Mouse (Mus musculus) c-Kit-positive CD71-negative TER-119-negative erythroid progenitor cells, embryonic 14.5 days (primary cell): Measurements from ENCODE around the gene Zcchc12.

ENCODE experiments used
- DNase-seq: peaks from one replicate; pipeline ENCODE4 v3.0.0-alpha.2; 2013; ENCODE audit warnings: low read depth

Gene Zcchc12

GRCm38 (mm10) chrX:36195736-36196525 is at the start of gene Zcchc12:
Gene Zcchc12, plus strand, starts transcription at chrX:36195904.
- no peak for DNase-seq

DNA sequence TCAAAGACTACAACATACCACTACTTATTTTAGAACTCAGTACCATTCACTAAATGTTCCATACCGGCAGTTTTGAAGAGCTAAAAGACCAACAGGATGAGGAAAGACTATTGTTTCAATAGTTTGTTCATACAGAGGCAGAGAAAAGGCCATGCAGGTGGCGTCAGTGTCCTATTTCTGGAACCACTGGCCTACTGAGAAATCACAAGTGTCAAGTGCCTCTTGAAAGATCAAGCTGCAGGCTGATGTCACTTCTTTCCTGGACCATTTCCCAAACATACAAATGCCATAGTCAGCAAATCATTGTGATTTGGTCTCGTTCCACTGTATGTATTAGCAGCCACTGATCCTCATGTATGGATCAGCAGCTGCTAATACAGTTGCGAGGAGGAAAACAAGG is 49.0 kb upstream of the Zcchc12 start:
- no peak for DNase-seq

- DNase-seq, result no peak
Measured at GRCm38 (mm10) chrX:36150100-36150499, 45.6 kb upstream of the Zcchc12 start.

DNA sequence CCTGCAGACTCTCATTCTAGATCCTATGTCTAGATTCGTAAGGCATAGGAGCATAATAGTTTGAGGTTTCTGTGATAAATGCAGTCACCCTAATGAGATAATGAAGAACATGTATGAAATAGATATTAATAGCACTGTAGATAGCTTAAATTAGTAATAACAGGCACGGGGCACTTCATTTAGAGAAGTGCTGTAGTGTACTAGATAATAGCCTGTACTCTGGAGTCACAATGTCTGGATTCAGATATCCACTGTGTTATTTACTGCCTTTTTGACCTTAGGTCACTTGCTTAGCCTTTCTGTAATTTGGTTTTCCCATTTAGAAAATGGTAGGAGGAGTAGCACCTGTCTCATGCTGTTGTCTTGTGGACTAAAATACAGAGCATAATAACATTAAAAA is 39.0 kb upstream of the Zcchc12 start:
- no peak for DNase-seq

- no peak for DNase-seq
Measured at GRCm38 (mm10) chrX:36161567-36161966, 34.1 kb upstream of the Zcchc12 start.

GRCm38 (mm10) chrX:36183625-36184024 is 12.1 kb upstream of the Zcchc12 start:
- DNase-seq, result peak; percentile 24

DNA sequence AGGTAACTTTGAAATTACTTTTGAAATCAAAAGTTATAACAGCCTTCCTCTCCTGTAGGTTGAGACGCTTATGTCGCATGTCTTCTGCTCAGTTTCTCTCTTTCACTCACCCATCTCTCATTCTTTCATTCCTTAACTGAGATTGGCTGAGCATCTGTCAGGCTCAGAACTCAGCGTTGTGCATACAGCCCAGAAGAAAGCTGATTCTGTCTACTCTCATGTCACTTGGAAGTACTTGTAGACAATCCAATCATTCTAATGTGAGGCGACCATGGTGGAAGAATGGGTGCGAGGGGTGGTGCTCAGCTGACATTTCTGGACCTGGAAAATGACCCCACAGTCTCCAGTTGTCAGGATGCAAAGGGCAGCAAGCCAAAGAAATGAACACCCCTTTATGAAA is 9.7 kb upstream of the Zcchc12 start:
- no peak for DNase-seq

GRCm38 (mm10) chrX:36186443-36186842 is 9.3 kb upstream of the Zcchc12 start:
- DNase-seq, result no peak

DNA sequence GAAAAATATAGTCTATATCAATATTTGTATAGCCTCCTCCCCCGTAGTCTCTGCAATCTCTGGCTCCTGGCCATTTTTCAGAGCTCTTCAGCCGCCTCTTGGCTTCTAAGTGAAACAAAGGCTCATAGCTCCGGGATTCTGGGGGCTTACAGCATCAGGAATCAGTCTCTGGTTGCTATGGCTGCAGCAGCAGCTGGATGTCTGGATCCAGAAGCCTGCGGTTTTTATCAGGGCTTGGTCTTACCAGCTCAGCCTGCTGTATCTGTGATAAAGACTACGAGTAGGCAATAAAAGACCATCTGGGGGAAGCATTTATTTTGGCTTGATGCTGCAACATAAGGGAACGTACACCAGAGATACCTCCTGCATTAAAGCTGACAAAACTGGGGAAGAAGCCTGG is 1.8 kb upstream of the Zcchc12 start:
- DNase-seq, result no peak

- no peak for DNase-seq
Measured at GRCm38 (mm10) chrX:36209554-36209953, 13.8 kb downstream of the Zcchc12 start.

DNA sequence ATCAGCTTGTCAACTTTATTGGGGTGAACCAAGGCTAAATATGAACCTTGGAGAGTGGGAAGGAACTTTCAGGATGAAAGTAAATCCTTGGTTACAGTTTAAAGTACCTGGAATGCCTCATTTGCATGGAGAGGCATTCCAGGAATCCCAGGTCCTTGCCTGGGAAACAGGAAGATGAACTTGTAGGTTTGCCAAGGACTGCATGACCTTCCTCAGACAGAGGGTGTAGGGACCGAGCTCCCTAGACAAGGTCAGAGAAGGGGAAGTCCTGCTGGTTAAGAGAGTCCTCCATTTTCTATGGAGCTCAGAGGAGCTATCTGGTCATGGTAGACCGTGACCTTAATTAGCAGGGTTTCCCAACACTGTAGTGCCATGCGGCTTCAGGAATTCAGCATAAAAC is 15.5 kb downstream of the Zcchc12 start:
- DNase-seq, result no peak

GRCm38 (mm10) chrX:36221366-36221765 is 25.7 kb downstream of the Zcchc12 start:
- DNase-seq, result no peak

- peak; percentile 40 for DNase-seq
Measured at GRCm38 (mm10) chrX:36225777-36226176, 30.1 kb downstream of the Zcchc12 start.

DNA sequence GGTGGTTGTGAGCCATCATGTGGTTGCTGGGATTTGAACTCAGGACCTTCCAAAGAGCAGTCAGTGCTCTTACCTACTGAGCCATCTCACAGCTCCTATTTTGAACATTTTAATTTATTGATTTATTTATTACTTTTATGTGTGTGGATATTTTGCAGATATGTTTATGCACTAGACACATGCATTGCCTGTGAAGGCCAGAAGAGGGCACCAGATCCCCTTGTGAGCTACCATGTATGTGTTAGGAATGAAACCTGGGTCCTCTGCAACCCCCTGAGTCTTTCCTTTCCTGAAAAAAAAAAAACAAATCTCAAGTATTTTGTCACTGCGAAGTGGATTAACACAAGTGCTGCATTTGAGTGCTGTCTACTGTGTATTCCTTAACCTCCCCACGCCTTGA is 30.9 kb downstream of the Zcchc12 start:
- peak; percentile 13 for DNase-seq

DNA sequence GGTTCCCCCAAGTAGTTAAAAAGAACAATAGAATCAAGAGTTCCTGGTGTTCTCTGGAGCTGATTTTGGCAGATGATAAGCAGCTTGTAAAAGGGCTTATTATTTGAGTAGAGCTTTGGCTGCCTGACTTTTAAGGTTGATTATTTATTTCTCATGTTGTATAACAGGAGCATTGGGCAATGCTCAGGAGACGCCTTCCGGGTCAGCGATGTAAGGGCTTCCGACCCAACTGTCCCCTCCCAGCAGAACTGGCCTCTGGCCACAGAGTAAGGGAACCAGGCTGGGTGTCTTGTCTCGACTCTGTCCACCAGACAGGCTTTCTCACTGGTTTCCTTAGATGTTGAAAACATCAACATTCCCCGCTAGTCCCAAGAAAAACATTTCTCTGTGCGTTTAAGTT is 33.2 kb downstream of the Zcchc12 start:
- no peak for DNase-seq

- DNase-seq, result no peak
Measured at GRCm38 (mm10) chrX:36229273-36229672, 33.6 kb downstream of the Zcchc12 start.

GRCm38 (mm10) chrX:36235652-36236051 is 39.9 kb downstream of the Zcchc12 start:
- DNase-seq, result no peak
